Mouse (Mus musculus) lung, adult 2 months (tissue): ENCODE measurements around the gene Zfyve21.

Experiments
- CTCF ChIP-seq: fragments of 200-500 bp; IDR thresholded peaks from 2 replicates; pipeline ENCODE4 v1.5.1; 2011; ENCODE audit warnings: mild to moderate bottlenecking, low read length, control low read depth; ENCODE audit not compliant: insufficient read depth
- POLR2A ChIP-seq: fragments of 200-500 bp; IDR thresholded peaks from 2 replicates; pipeline ENCODE4 v1.6.1; 2011; ENCODE audit warnings: low read depth, mild to moderate bottlenecking, control low read depth, low read length, borderline replicate concordance; ENCODE audit errors: extremely low read depth

DNA sequence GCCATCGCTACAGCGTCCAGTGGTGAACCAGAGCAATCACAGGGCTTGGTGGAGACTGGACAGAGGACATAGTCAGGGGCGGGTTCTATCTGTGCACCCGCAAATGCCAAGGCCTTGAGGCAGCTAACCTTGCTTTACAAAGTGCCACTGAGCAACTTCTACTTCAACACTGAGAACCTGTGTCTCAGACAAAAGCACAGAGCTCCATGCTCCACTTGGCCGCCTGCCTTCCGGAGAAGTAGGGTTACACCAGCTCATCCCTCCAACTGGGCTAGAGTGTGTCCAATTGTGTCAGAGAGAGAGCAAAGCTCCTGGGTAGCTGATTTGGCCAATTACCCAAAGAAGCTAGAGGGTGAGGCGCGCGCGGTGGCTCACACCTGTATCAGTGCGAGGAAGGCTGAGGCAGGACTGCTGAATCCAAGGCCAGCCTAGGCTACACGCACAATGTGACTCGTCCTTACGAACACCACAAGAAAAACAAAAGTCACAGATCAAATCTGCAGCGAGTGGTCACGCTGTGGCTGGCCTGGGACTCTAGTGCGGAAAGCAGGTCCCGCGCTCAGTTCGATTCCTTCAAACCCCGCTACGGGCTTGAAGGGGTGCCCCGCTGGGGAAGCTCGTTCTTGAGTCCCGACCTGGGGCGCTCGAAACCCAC is 732 bp upstream of the Zfyve21 start:
- TF ChIP-seq POLR2A (no peak), CTCF (no peak)
